Mouse (Mus musculus) cortical plate, adult 2 months (tissue): Measurements from ENCODE around the gene Slc11a1.

Experiments used
- CTCF ChIP-seq: fragments of 200-500 bp; IDR thresholded peaks from 2 replicates; pipeline ENCODE4 v1.5.1; 2011; ENCODE audit warnings: mild to moderate bottlenecking, control low read depth, low read length; ENCODE audit not compliant: insufficient read depth; ENCODE audit errors: extremely low read depth
- POLR2A ChIP-seq: fragments of 200-500 bp; IDR thresholded peaks from 2 replicates; pipeline ENCODE4 v1.6.1; 2011; ENCODE audit warnings: mild to moderate bottlenecking, low read length, control low read depth; ENCODE audit not compliant: insufficient read depth; ENCODE audit errors: extremely low read depth

DNA sequence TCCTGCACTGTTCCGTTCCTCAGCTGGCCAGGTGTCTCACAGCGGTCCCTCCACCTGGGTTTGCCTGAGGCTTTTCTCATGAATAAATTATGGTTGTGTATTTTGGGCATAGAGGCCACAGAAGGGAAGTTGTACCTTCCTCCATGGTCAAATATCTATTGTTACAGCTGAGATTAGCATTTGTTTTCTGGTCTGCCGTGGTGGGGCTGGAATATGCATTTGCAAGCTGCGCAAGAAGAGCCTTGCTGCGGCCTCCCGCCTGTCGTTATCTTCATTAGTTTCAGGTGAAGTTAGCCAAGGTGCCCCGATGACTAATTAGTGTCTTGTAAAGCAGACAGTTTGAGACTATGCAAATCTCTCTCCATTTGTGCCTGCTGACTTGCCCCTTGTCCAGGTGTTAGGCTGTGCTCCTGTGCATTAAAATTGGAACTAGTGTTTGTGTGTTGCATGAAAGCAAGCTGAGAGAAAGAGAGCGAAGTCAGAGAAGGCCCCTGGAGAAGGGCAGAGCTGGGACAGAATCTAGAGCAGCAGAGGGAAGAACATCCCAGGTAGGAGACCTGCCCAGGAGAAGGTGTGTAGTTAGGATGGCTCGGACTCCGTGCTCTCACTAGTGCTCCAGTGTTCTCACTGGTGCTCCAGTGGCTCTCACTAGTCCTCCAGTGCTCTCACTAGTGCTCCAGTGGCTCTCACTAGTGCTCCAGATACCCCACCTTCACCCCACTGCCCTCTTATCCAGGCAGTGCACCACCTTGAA is 30.7 kb upstream of the Slc11a1 start:
- TF ChIP-seq CTCF, result no peak
- TF ChIP-seq POLR2A, result no peak
